Mouse (Mus musculus): Measurements from ENCODE around the gene Dnah7a. TPM values are rescaled to one million over a fixed set of nuclear protein-coding genes. Genes with fewer than 3 reads are reported as not detected.
"Not testable (repeated sequence)": the region's sequence is repeated elsewhere in the genome, so short reads cannot be mapped to it uniquely, and the experiment has no call there.

Gene Dnah7a
- total RNA-seq, 2 experiments from 2014 or later, result 6.5 to 8.4 TPM

DNA sequence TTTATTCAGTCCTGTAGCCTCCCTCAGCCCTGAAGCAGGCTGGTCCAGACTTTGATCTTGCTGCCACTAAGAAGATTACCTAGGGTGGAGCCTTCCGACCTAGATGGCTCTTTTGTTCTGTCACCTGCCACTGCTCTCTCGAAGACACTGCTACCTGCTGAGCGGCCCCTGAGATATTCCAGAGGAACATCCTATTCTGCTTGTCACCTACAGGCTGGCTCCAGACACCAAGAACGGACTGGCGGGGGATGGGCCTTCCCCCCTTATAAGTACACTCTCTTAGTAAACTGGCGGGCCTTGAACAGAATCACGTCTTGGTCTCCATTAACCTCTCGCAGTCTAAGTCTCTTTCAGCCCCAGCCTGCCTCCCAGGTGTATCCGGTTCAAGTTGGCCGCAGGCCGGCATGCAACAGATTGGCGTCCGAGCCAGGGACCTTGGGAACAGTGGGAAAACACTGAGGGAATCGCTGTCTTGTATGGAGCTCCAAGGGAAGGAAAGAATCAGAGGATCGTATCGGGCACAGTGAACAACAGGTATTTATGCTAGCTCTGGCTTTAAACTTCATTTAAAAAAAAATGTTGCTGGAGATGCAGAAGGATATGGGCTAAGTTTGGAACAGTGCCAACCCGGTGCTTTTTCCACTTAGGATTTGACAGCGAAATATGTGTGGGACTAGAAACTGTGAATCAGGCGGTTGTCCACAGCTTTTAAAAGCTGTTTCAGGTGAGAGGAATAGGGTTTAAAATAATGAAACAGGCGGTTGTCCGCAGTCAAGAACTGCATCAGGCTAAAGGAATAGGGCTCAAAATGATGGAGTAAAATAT, 312.4 kb downstream of the Dnah7a start:
- peak; percentile 23 to 32 for DNase-seq (ENCODE audit: low spot score in 2 of 2)

DNA sequence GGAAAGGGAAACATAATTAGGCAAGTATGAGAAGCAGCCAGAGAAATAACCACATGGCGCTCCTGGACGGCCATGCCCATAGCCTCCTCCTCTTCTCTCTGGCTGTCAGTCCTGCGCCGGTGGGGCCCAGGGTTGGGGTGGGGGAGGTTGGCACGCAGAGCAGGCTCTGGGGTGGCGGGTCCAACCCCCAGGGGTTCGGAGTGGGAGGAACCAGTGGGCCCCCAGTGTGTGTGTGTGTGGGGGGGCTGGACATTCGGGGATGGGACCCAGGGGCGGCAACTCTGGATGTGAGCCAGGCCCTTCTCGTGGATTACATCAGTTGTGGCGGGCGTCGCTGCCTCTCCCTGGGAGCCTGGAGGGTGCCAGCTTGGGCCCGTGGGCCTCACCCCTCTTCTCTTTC, 317.8 kb downstream of the Dnah7a start:
- DNase-seq (ENCODE audit: low spot score in 2 of 2), result no peak

DNA sequence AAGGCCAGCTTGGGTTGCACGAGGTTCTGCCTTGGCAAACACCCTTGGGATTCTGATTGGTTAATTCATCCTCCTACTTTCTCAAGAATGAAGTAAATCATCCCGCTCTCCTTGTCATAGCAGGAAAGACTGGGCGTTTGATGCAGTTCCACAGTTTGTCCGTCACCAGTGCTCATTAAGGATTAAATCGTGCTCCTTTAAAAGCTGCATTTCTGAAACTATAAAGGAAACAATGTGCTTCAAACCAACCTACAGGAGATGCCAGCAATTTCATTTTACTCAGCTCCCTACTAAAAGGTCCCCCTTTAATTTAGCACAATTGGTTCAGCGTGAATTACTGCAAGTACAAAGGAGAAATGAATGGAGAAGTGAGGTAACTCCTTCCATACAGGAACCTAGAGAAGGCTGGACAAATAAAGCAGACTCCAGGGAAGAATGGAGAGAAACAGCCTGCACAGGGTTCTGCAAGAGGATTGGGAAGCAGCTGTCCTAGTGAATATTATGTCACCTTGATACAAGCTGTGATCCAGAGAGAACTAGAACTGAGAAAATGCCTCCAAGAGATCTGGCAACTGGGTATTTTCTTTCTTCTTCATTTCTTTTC, 322.4 kb downstream of the Dnah7a start:
- DNase-seq (ENCODE audit: low spot score in 2 of 2), result no peak

DNA sequence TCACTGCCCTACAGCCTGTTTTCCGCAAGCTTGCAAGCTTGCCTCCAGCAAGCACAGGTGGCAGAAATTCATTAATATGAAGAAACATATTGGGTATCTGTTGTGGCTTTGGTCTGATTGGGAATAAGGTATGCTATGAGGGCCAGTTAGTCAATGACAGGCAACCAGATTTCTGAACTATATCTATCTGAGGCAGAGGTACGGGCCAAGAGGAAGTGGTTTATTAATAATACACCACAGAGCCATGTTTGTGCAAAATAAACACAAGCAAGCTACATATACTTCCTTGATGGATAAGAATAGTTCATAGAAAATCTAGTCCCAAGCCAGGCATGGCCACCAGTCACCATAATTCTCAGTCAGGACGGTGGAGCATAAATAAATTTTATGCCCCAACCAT, 328.9 kb downstream of the Dnah7a start:
- DNase-seq (ENCODE audit: low spot score in 2 of 2), result no peak

DNA sequence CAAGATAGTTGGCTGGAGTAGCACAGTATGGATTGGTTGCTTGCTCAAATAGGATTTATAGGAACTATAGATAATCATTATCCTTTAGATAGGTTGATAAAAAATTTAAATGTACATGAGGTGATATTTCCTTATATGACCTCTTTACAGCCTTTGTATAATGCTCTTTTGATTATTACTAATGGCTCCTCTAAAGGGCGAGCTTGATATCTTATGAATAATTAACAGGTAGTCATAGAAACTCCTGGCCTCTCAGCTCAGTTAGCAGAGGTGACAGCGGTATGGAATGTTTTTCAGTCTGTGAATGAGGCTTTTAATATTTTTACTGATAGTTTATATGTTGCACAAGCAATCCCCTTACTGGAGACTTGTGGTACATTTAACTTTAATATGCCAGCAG, 330.6 kb downstream of the Dnah7a start:
- not testable (repeated sequence) for DNase-seq (ENCODE audit: low spot score in 2 of 2)

DNA sequence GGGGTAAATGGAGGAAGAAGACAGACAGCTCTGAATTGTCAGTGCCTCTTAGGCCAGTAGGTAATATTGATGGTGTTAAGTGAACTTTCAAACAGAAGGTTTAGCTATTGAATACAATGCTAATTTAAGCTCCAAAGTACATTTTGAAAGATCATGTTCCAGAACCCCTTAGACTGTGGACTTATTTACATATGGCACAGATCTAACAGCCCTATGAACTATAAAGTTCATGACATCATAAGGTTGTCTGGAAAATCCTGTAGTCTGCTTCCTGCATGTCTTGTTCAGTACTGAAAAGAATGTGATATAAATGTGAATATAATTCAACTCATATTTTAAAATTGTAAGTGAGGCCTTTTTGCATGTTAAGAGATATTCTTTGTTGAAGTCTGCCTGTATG, 347.6 kb downstream of the Dnah7a start:
- DNase-seq (ENCODE audit: low spot score in 2 of 2), result no peak

DNA sequence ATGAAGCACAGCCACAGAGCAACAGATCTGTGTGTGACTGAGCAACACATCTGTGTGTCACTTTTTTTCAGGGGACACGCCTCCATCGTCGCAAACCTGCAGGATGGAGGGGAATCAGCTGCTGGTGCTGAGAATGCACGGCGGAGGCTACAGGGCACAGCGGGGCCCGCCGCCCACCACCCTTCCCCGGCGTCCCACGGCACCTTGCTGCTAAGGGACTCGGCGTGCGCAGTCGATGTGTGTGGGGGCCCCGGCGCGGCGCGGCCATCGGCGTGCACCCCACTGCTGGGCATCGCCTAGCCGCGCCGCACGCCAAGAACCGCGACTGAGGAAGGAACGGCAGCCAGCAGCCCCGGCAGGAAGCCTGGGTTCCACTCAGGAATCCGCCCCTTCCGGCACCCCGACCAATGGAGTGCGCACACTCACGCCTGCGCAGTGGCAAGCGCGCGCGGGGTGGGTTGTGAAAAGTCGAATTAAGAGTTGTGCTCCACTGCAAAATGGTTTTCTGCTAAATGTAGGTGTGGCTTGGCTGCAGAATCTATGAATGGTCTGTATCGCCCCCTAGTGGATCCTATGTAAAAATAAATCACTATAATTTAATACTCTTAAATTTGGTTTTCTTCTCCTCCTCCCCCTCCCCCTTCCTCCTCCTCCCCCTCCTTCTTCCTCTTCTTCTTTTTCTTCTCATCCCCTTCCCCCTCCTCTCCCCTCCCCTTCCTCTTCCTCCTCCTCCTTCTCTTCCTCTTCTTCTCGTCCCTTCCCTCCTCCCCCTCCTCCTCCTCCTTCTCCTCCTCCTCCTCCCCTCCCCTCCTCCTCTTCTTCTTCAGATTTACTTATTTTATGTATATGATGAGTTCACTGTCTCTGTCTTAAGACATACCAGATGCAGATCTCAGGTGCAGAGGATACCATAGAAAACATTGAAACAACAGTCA, 354.0 kb downstream of the Dnah7a start, which contains the start of the genes Asdurf, Gm28551 and Asnsd1:
Gene Asdurf (minus strand): TSS at position 293 of the 935 bp plus-strand sequence.
Gene Gm28551 (minus strand): TSS at position 341 of the 935 bp plus-strand sequence.
Gene Asnsd1 (minus strand): TSS at position 426 of the 935 bp plus-strand sequence.
- peak; percentile 94 to 98 for DNase-seq (ENCODE audit: low spot score in 2 of 2)

Small RNA genes lying within 50 kb of the gene (microRNA-seq; reads per million reads assigned to microRNA genes)
- gene Gm25240, result 0 reads per million in 2 experiments

Other genes with a start within 250 kb of the Dnah7a start
- gene Stk17b, start 78.4 kb upstream of the Dnah7a start, total RNA-seq (2021), result 1 to 10 TPM; 5.4 to 6.7 TPM